Mouse (Mus musculus): ENCODE data around the gene Acacb.

The Acacb gene

DNA sequence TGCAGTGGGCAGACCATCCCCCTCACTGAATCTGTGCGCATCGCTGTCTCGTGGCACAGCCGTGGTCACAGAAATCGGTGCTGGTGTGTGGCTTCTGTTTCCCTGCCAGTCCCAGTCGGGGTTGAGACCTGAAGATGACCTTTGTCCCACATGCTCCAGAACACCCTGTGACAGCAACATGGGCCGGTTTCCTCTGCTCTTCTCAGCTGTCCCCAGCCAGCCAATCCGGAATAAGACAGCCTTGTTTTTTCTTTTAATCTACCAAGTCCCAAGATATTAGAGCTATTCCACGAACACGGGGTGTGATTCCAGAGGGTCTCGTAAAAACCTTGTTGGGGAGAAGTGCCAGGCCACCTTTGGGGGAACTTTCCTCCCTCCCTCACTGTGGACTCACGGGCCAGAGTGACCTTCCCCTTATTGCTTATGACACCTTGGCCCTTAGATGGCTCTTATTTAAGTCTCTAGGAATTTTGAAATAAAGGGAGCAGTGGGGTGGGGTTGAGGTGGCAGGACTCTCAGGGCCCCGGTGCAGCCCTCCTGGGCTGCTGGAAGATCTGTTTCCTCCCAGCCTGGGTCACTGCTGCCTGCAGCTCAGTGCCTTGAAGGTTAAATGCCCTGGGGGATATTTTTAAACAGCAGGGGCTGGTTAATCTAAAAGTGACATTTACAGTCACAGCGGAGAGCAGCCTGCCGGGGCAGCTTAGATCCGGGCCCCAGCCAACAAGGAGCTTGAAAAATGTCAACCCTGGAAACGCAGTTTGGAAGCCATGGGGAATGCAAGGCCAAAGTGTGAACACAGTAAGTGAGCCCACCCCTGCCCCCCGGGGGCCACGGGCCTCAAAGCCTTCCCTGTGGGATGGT, at the start of gene Acacb:
Gene Acacb, plus strand, starts transcription at position 508 of the 861 bp plus-strand sequence.
- peak; percentile 78 for DNase-seq (ENCODE audit: low spot score)

DNA sequence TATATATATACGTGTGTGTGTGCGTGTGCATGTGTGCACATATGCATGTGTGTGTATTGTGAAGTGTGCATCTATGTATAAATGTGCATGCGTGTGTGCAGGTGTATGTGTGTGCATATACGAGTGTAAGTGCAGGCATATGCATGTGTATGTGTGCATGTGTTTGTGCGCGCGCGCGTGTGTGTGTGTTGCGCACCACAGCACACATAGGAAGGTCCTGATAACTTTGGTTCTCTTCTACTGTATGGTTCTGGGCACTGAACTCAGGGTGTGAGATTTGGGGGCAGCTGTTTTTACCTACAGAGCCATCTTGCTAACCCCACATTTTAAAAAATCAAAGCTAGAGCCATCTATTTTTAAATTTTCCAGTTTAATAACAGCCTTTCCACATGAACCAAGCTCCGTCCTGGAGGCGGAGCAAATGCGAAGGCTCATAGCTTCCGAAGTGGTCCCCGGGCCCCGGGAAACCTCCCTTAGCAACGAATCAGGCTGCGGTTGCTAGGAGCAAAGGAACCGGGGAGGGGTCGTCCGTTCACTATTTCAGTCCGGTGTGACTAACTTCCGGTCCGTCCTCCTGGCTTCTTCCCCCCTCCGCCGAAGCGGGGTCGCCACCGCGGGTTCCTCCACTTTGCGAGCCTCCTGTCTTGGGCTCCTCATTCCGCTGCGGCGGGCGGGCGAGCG, 46.5 kb upstream of the Acacb start:
- DNase-seq (ENCODE audit: low spot score), result peak; percentile 90

DNA sequence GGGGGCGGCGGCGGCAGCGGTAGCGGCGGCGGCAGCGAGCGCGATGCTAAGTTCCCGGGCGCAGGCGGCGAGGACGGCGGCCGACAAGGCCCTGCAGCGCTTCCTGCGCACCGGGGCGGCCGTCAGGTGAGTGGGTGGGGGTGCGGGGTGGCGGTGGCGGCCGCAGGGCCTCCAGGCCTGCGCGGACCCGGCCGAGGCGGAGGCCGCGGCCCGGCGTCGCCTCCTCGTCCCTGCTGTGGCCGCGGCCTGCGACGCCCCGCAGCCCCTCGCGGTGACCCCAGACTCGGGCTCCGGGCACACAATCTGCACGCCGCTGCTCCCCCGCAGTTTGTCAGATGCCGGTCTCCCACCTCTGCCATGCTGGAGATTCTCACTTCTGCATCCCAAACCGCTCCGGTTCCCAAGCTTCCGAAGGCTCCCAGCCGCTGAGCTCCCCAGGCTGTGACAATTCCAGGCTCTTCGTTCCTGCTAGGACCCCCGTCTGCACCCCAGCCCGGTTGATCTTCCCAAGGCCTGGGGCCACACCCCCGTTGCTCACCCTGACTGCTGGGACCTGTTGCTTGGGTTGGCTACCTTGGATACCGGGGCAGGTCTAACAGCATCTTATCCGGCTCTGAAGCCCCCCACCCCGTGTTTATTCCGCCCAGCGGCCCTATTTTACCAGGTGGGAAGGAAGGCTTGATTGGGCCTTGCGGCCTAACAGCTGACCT, 45.8 kb upstream of the Acacb start:
- no peak for DNase-seq (ENCODE audit: low spot score)

DNA sequence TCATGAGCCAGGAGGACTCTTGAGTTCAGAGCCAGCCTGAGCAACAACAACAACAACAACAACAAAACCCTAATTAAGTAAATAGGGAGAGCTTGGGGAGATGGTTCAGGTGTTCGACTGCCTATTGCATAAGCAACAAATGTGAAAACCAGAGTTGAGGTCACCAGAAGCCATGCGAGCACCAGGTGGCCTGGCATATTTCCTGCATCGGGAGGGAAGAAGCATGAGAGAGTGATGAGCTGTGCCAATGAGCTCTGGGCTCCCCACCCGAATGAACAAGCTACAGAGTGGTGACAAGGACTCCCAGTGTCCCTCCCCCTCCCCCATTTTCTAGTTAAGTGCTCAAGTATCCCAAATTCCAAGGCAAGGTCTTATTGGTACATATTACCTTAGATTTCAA, 44.5 kb upstream of the Acacb start:
- DNase-seq (ENCODE audit: low spot score), result no peak

DNA sequence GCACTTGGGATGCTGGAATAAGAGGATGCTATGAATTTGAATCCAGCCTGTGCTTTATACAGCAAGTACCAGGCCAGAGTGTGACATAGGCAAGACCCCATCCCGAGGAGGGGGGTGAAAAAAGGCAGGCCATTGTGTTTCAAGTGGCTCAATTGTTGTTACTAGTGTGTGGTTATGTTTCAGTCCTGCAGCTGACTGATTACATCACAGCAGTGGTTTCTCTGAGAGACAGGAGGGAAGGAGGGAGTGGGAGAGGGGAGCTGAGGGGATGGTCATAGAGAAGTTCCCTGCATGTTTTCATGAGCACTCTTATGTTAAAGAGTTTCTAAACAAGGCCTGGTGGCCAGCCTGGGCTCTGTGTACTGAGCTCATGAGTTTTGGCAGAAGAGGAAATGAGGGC, 43.5 kb upstream of the Acacb start:
- DNase-seq (ENCODE audit: low spot score), result no peak

DNA sequence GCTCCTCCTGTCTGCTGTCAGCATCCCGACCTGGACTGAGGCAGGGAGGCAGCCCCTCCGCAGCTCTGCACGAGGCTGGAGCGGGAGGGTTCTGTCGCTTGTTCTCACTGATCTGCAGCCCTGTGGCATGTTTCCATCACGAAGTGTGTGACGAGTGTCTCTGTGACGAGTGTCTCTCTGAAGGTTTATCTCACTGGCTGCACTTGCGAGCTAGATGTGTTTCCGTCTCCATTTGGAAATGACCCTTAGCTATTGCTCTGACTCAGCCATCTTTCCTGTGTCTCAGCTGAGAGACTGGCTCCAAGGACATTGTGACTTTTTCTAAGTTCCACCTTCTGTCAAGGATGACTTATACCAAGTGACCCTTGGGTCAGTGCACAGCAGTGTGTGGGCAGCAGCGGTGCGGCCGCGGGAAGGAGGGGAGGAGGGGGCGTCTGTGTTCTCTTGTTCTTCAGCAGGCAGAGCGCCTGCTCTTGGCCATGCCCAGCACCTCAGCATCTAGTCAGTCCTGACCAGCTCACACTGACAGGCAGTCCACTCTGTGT, 39.9 kb upstream of the Acacb start:
- DNase-seq (ENCODE audit: low spot score), result no peak

DNA sequence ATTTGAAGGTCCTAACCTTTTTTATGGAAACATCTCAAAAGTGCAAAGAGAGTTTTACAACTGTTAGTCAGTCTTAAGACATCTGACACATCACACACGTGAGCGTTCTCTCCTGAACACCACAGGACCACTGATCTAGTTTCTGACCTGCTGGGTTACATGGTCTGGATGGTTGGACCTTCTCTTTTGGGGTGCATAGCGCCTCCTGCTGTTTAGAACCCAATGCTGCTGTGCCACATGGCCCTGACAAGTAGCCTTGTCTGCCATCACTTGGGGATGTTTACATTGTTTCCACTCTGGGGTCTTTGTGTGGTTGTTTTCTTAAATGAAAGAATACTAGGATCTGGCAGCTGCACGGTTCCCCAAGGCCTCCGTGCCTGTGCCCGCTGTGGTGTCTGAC, 33.0 kb upstream of the Acacb start:
- DNase-seq (ENCODE audit: low spot score), result no peak

DNA sequence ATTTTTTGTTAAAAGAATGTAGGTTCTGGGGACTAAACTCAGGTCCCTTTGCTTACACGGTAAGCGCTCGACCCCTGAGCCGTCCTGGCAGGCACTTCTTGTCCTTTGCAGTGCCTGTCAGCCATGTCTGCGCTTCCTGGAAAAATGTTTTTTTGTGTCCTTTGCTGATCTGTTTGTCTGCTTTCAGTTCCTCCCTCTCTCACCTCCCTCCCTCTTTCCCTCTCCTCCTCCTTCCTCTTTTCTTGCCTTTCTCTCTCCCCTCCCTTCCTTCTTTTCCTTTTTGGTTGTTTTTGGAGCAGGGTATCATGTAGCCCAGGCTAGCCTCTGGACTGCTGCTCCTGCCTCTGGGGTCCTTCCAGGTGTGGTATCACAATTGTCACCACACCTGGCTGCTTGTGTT, 31.3 kb upstream of the Acacb start:
- DNase-seq (ENCODE audit: low spot score), result no peak

DNA sequence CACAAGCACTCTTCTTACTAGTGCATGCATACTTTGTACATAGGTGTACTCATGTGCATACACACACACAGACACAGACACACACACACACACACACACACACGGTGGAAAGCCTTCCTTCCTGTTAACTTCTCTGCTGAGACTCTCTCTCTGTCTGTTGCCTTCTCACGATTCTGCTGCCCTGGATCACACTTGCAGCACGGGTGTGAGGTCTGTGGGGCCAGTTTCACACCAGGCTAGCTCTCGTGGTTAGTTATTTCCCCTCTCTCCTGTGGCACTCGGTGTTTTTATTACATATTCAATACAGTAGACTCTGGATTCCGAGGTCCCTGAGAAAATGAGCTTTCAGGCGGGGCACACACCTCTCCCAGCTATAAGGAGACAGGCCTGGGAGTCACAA, 29.7 kb upstream of the Acacb start:
- DNase-seq (ENCODE audit: low spot score), result no peak

DNA sequence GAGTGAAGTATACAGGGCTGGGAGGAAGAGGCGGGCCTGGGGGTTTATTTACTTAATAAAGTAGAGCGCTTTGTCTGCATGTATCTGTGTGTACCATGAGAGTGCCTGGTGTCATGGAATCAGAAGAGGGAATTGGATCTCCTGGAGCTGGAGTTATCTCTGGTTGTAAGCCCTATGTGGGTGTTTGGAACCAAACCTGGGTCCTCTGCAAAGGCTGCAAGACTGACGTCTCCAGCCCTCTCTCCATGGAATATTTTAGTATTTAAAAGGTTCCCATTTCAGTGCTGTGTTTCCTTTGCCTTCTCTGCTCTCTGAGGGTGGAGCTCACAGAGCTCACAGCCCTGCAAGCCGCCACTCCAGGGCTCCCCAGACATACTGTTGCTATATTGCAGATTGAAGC, 26.5 kb upstream of the Acacb start:
- DNase-seq (ENCODE audit: low spot score), result no peak

DNA sequence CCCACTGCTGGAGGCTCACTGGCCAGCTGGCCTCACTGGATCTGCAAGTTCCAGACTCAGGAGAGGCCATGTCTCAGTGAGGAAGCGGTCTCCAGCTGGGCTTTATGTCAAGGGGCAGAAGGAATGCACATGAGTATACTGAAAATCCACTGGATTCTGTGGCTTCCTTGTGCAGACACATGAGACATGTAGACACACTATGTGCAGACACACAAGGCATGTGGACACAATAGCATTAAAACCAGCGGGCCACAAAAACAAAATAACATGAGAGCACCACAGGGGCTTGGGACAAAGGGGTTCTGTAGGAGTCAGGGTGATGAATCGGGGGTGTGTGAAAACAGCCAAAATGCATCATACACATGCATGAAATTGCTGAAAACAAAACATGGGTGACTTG, 20.3 kb upstream of the Acacb start:
- no peak for DNase-seq (ENCODE audit: low spot score)

DNA sequence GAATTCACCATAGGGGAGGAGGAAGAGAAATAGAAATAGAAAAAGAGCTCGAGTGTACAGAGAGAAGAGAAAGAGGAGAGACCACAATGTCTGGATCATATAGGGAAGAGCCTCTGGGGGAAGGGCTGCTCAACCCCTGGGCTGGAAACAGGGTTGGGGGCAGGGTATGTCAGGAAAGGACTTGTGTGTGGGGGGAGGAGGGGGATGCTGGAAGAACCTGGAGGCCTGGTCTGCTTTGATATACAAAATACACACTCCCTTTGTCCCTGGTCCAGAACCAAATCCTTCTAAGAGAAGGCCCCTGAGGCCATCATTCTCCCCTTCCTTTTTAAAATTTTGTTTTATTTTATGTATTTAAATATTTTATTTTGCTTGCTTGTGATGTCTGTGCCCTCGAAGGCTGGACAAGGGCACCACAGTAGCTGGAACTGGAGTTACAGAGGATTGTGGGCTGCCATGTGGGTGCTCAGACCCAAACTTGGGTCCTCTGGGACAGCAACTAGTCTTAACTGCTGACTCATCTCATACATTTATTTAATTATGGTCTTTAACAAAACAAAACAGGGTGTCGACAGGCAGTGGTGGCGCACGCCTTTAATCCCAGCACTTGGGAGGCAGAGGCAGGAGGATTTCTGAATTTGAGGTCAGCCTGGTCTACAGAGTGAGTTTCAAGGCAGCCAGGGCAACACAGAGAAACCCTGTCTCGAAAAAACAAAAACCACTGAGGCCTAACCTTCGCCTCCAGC, 19.7 kb upstream of the Acacb start:
- DNase-seq (ENCODE audit: low spot score), result no peak

DNA sequence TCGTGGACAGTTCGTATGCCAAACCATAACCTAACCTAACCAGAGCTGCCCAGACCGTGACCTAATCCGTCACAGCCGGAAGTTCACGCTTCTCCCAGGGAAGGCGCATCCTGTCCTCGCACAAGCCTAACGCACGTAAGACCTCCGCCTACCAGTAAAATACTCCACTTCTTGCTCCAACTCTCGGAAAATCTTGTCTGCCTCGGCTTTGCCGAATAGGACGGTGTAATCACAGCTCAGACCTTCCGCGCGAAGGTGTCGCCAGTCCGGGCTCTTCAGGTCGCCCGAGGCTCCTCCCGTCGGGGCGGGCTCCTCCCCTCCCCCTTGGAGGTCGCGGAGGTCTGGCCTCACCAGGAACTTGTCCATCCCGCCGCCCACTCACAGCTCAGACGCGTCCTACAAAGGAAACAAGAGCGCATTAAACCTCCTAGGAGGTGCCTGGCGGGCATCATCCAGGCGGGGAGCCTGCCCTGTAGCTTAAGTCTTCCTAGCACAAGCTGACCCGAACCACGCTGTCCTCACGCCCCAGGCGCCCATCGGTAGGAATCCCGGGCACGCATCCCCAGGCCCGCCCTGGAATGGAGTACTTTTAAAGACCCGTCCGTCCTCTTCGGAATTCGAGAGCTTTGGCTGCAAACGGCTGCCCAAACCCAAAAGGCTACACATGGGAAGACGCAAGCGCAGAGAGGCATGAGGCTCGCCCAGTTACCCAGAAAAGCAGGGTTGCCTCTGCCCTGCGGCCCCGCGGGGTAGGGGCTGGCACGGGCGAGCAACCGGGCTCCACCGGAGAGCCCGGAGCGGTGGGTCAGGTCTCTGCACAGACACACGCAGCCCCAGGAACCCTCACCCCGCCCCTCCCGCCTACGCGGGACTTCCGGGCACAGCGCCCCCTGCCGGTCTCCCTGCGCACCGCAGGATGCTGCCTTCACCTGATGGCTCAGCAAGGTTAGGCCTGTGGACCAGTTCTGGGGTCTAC, 18.7 kb upstream of the Acacb start, which contains the start of gene Alkbh2:
Gene Alkbh2, minus strand, starts transcription at position 845 of the 976 bp plus-strand sequence.
- peak; percentile 90 for DNase-seq (ENCODE audit: low spot score)

DNA sequence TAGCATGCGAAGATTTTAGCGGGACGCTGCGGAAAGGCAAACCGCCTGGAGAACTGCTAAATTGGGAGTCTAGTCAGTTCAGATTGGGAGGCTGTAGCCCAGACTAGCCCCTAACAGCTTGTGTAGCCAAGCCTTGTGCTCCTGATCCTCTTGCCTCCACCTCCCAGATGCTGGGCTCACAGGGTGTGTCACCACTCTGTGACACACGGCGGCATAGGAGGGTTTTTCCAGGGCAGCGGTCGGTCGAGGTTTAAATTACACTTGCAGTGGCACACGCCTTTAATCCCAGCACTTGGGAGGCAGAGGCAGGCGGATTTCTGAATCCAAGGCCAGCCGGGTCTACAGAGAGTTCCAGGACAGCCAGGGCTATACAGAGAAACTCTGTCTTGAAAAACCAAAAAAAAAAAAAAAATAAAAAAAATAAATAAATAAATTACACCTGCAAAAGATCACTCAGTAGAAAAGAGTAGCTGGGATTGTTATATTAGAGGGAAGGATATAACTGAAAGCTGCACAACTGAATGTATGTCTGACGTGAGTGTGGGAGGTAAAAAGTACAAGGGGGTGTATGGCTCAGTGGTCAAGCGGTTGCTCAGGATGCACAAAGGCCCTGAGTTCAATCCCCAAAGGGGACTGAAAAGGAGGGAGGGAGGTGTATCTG, 16.7 kb upstream of the Acacb start:
- no peak for DNase-seq (ENCODE audit: low spot score)

DNA sequence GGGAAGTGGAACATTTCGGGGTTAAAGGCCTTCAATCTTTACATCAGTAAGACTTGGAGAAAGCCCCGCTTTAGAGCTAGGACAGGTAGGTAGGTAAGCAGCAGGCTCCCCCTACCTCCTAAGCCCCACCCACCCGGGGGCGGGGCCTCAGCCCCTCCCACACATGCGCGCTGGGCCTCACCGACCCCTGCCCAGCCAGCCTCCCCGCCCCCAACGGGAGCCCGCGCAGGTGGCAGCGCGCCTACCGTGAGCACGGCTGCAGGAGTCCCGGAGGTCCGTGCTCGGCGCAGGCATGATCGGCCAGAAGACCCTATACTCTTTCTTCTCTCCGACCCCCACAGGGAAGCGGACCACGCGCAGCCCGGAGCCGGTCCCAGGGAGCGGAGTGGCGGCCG, 16.1 kb upstream of the Acacb start, which contains the start of gene Ung:
Gene Ung, plus strand, starts transcription at position 176 of the 395 bp plus-strand sequence.
- DNase-seq (ENCODE audit: low spot score), result peak; percentile 69

DNA sequence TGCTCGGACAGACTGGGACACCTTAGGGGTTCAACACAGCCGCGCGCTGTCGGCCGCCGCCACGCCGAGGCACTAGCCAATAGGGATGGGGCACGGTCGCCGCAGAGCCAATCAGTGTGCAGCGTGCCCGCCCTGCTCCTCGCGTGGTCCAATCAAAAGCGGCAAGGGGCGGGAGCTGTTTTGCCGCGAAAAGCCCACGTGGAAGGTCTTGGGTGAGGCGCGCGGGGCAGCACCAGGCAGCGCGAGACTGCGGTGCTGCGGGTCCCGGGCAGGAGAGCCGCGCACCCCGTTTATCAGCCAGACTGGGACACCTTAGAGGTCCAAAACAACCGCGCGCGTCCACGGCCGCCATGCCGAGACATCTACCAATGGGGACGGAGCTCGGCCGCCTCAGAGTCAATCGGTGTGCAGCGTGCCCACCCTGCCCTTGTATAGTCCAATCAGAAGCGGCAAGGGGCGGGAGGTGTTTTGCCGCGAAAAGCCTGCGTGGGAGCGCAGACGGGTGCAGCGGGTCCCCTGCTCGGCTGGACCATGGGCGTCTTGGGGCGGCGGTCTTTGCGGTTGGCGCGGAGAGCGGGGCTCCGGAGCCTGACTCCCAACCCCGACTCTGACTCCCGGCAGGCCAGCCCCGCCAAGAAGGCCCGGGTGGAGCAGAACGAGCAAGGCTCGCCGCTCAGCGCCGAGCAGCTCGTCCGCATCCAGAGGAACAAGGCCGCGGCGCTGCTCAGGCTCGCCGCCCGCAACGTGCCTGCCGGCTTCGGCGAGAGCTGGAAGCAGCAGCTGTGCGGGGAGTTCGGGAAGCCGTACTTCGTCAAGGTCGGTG, 15.4 kb upstream of the Acacb start:
- peak; percentile 94 for DNase-seq (ENCODE audit: low spot score)

DNA sequence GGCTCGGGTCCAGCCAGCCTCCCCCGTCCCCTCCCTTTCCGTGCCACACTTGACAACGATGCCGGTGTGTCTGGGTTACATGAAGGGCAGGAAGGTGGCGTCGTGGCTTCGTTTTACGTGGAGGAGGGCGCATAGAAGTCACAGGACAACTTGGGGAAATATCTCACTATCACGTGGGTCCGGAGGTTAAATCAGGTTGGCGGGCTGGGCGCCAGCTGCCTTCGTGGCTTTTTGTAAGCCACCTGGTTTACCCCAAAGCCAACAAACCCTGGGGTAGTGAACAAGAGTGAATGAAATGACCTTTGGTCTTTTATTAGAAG, 14.9 kb upstream of the Acacb start:
- no peak for DNase-seq (ENCODE audit: low spot score)

DNA sequence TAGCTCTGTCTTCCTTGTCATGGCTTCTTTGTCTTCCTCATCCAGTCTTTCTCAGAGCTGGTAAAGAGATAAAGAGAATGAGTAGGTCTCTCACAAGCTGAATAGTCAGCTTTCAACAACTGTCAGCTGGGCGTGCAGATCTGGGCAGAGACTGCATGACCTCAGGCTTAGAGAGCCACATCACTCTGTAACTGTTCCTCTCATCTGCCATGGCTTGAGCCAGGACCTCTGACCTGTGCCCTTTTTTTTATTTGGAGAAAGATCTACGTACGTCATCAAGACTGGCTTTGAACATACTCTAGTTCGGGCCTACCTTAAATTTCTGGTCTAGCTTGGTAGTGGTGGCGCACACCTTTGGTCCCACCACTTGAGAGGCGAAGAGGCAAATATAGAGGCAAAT, 13.5 kb upstream of the Acacb start:
- DNase-seq (ENCODE audit: low spot score), result no peak

DNA sequence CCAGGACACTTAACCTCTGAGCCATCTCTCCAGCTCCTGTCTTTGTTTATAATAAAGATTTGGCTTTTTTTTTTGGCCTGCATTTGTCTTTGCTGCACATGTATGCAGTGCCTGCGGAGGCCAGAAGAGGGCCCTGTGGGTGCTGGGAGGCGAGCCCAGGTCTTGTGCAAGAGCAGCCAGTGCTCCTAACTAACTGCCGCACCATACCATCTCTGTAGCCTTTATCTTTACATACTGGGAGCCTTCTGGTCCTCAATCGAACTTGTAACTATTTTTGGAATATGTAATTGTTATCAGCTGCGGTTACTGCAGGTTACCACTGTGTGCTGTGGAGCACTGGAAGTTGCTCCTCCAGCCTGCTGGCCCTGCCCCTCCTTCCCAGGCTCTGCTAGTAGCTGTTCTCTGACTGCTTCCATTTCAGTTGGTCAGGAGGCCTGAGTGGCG, 12.2 kb upstream of the Acacb start:
- DNase-seq (ENCODE audit: low spot score), result peak; percentile 22
